In the genomic region with DNA sequence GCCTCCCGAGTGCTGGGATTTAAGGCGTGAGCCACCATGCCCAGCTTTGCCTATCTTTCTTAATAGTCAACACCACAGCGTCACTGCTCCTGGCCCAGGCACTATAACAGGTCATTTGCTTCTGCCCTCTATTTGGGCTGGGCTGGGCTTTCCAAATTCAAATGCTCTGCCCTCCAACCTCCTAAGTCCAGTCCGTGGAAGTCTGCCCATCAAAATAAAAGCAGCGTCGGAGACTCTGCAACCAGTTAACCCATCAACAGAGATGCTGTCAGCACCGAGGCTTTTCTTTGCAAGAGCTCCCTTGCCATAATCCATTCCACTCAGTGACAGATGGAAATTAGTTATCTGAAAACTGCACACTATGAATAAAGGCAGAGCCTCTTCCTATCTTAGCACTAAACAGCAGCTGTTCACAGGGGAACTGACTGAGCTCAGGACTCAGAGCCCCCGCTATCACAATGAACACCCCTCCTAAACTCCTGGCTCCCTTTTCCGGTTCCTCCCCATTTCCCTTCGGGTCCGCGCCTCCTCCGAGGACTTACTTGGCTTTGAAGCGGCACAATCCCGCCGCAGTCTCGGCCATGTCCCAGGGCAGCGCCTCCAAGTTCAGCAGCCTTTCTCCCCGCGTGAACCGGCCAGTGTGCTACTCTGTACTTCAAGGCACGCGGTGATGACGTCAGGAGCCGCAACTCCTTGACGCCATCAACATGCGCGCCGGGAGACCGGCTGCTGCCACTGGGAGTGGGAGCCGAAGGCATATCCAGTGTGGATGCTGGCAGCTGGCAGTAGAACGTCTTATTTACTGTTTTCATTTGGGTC, we compare ENCODE assay signal across 8 mouse cellular contexts. TPM values are rescaled to one million over a fixed set of nuclear protein-coding genes. Genes with fewer than 3 reads are reported as not detected.
DNase-seq lines count a peak whose midpoint lies in the region; ATAC-seq lines count a peak whose summit lies in the region.

Tbl3 (minus strand) TSS at position 679 of the 819 bp plus-strand sequence.

- intact Hi-C loops in gastrocnemius, postnatal 14 days (cut with DNase I; ENCODE audit: low total_unique reads): no loop called here
- intact Hi-C loops in left cerebral cortex, postnatal 10 days (cut with DNase I): no loop called here

- DNase-seq in adipocyte (ENCODE audit: low spot score): peak; percentile 96
- DNase-seq in embryo, embryonic 10 days (ENCODE audit: low spot score): peak; percentile 99
- DNase-seq in gastrocnemius, postnatal 14 days: peak; percentile 92
- peak; percentile 94 to 96 for DNase-seq in left cerebral cortex, postnatal 10 days (ENCODE audit: extremely low spot score in 1 of 2, low spot score in 2 of 2)
- peak; percentile 96 for DNase-seq in right cerebral cortex, postnatal 25 days
- peak; percentile 87 to 94 for DNase-seq in urinary bladder, postnatal 4 days (ENCODE audit: low spot score in 2 of 2)

- peak; percentile 81 for ATAC-seq in inflammation-experienced regulatory T-cells, adult 6 months
- ATAC-seq in megakaryocyte-erythroid progenitor cell, adult 5-6 weeks (replicated peaks; ENCODE audit: low FRiP score, low TSS enrichment, poor library complexity, severe bottlenecking): peak; percentile 75

RNA-seq across cellular contexts. Expression of gene Tbl3, which starts in this region (rescaled TPM):
- total RNA-seq in gastrocnemius, postnatal 14 days (2021): 10 to 100 TPM; 16.3 to 19.6 TPM
- polyA plus RNA-seq in inflammation-experienced regulatory T-cells, adult 6 months (2017; shearing (Covaris generic)): 10 to 100 TPM; 29.5 to 55.4 (median 32.2) TPM
- 10 to 100 TPM; 30.9 to 37.9 TPM for total RNA-seq in left cerebral cortex, postnatal 10 days (2021)
- 58.4 and 91.1 TPM in 2 replicates for total RNA-seq in megakaryocyte-erythroid progenitor cell, adult 5-6 weeks (2014; fragmentation: Nextera tagmentation)
- 48.9 and 54.8 TPM in 2 replicates for total RNA-seq in megakaryocyte-erythroid progenitor cell, adult 5-6 weeks (2017)

Comparison
In these comparisons a context has a peak if more than half of its experiments do, and no peak if none do; other contexts are left out.
1. Peak in every context shown above with its lines: DNase-seq and ATAC-seq.